Mouse (Mus musculus): ENCODE measurements around the gene Med20.
A peak's percentile ranks its signal among the peaks of the same experiment; 100 is the strongest.

- TF ChIP-seq CTCF (IDR thresholded peaks at IDR 0.05; ENCODE audit: insufficient read depth, low read depth, low read length) (peak; percentile 58; the same call in 1 of the 2 replicates), POLR2A (IDR thresholded peaks at IDR 0.05; ENCODE audit: insufficient read depth, low read depth, low read length) (no peak)
These were observed 13.4 kb upstream of the Med20 start for GRCm38 (mm10) chr17:47597838-47598579.
